Mouse (Mus musculus) lung, embryonic 14.5 days (tissue): ENCODE results near the gene Rfpl4. TPM values are rescaled to one million over a fixed set of nuclear protein-coding genes. Genes with fewer than 3 reads are reported as not detected.

Experiments
- ATAC-seq: fragments of 200-750 bp; cut with Nextera tagmentation; 2 replicates; pipeline ENCODE4 v1.8.0; 2017; ENCODE audit warnings: mild to moderate bottlenecking, moderate TSS enrichment, moderate library complexity; ENCODE audit not compliant: insufficient read depth
- DNase-seq: peaks from one replicate; pipeline ENCODE4 v3.0.0-alpha.2; 2015
- H3K27ac ChIP-seq: fragments of 300-500 bp; sonication (generic); 2 replicates; pipeline ENCODE4 v1.5.1; 2014; ENCODE audit warnings: low read depth, mild to moderate bottlenecking, moderate library complexity
- H3K27me3 ChIP-seq: fragments of 300-500 bp; sonication (generic); 2 replicates; pipeline ENCODE4 v1.6.1; 2014; ENCODE audit warnings: low read length, control low read depth; ENCODE audit not compliant: insufficient read depth
- H3K36me3 ChIP-seq: fragments of 300-500 bp; sonication (generic); 2 replicates; pipeline ENCODE4 v1.6.1; 2014; ENCODE audit warnings: control low read depth; ENCODE audit not compliant: insufficient read depth
- H3K4me1 ChIP-seq: fragments of 300-500 bp; sonication (generic); 2 replicates; pipeline ENCODE4 v1.6.1; 2014; ENCODE audit warnings: antibody characterized with exemption, control low read depth; ENCODE audit not compliant: insufficient read depth
- H3K4me2 ChIP-seq: fragments of 300-500 bp; sonication (generic); 2 replicates; pipeline ENCODE4 v1.6.1; 2014; ENCODE audit warnings: mild to moderate bottlenecking
- H3K4me3 ChIP-seq: fragments of 300-500 bp; sonication (generic); 2 replicates; pipeline ENCODE4 v1.5.1; 2014; ENCODE audit warnings: low read depth, low read length
- H3K9ac ChIP-seq: fragments of 300-500 bp; sonication (generic); 2 replicates; pipeline ENCODE4 v1.6.1; 2014
- H3K9me3 ChIP-seq: fragments of 300-500 bp; sonication (generic); 2 replicates; pipeline ENCODE4 v1.6.1; 2016; ENCODE audit warnings: low read depth, low read length, control low read depth
- CTCF ChIP-seq: IDR thresholded peaks from 2 replicates; pipeline ENCODE4 v1.5.1; 2016; ENCODE audit warnings: antibody characterized with exemption, low read depth
- WGBS: fragments of 180-500 bp; shearing (Covaris S2); extraction: QIAGEN DNeasy Blood & Tissue Kit; methylation state at CpG from one replicate; pipeline ENCODE4 v1.1.7; 2014; 5-methylcytosine and 5-hydroxymethylcytosine counted together
- microRNA-seq: library from miRNA; unstranded; fragments of <30 nt; microRNA quantifications from one replicate; pipeline ENCODE4, GENCODE M21; 2016; ENCODE audit warnings: borderline number of aligned reads
- polyA plus RNA-seq: library from polyadenylated mRNA; unstranded; fragments of >200 nt; fragmentation: Nextera tagmentation; extraction: Ambion mirVana; gene quantifications from 2 replicates; pipeline ENCODE4 v1.2.1, GENCODE M21; 2014

The Rfpl4 gene
- polyA plus RNA-seq, 1 experiment from 2014 or later = not detected

DNA sequence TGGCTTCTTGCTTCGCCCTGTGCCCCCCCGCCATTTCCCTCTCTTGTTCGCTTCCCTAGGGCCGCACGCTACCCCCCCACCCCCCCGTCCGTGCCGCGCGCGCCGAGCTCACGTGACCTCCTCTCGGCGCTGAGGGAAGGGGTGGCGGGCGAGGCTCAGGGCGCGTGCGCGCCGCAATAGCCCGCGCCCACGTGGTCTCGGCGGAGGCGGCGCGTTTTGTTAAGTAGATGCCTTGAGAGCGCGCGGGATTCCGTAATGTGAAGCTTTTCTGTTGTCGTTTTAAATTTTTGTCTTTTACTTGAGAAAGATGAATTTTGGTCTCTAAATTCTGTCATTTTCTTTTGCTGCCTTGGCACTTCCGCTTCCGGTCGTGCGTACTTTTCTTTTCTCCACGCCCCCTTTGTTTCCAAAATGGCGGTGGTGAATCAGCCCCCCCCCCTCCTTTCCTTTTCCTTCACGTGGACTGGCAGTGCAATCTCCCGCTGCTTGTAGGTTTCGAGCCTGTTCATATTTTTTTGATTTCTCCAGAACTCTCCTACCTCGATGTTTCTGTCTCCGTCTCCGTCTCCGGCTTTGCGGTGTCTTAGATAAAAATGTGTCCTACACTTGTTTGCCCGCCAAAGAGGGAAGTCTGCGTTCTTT is 54.3 kb downstream of the Rfpl4 start:
- H3K4me3 ChIP-seq = peak overlapping the region; percentile 75
- no peaks in the 10 kb centered on the region for H3K9me3 ChIP-seq
- peaks cover 12% of the 10 kb centered on the region for H3K27me3 ChIP-seq
- peak overlapping the region; percentile 86 for H3K4me2 ChIP-seq
- peaks cover 20% of the 10 kb centered on the region for H3K36me3 ChIP-seq
- H3K9ac ChIP-seq = peak overlapping the region; percentile 95
- DNase-seq (peak; percentile 93), ATAC-seq (peak; percentile 39)
- no peak for TF ChIP-seq CTCF
- H3K27ac ChIP-seq = peak overlapping the region; percentile 100
- under 1% methylated on average over 51 of the region's 51 CpGs for WGBS
- H3K4me1 ChIP-seq = 0 out of 2 replicates have a peak, but pooled peaks cover 2% of the 10 kb centered on the region

DNA sequence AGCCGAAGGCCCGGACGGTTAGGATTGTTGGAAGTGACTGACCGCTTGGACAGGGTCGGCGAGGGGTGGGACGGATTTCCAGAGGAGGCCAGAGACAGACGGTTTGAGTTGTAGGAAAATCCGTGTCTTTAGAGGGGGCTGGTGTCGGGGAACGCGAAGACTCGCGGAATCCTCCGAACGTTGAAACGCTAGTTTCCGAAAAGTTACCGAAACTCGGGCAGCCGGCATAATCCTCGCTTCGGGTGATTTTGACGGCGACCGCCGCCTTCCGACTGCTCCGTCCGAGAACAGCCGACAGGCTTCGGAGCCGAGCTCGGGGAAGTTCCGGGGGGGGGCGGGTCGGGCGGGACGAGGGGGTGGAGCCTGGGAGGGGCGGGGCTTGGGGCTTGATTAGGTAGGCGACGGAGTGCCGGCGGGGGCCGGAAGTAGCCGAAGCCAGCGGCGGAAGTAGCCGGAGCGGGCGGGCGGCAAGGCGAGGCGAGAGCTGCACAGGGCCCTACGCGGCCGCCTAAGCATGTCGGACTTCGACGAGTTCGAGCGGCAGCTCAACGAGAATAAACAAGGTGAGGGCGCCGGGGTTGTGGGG is 54.9 kb downstream of the Rfpl4 start, which contains the start of gene U2af2:
Gene U2af2 (plus strand): TSS at position 370 of the 586 bp plus-strand sequence.
- Histone ChIP-seq H3K4me1 (peaks cover 8% of the 10 kb centered on the region; the same call in 1 of the 2 replicates), H3K27me3 (peaks cover 18% of the 10 kb centered on the region), H3K36me3 (peaks cover 14% of the 10 kb centered on the region), H3K9ac (peak within 1 kb of the TSS; percentile 95), H3K4me3 (peak within 1 kb of the TSS; percentile 75), H3K9me3 (no peaks in the 10 kb centered on the region), H3K4me2 (peak within 1 kb of the TSS; percentile 86), H3K27ac (peak within 1 kb of the TSS; percentile 100)
- WGBS = under 1% methylated on average over 58 of the region's 65 CpGs
- no peak for TF ChIP-seq CTCF
- DNase-seq = peak; percentile 94
- peak; percentile 81 for ATAC-seq

DNA sequence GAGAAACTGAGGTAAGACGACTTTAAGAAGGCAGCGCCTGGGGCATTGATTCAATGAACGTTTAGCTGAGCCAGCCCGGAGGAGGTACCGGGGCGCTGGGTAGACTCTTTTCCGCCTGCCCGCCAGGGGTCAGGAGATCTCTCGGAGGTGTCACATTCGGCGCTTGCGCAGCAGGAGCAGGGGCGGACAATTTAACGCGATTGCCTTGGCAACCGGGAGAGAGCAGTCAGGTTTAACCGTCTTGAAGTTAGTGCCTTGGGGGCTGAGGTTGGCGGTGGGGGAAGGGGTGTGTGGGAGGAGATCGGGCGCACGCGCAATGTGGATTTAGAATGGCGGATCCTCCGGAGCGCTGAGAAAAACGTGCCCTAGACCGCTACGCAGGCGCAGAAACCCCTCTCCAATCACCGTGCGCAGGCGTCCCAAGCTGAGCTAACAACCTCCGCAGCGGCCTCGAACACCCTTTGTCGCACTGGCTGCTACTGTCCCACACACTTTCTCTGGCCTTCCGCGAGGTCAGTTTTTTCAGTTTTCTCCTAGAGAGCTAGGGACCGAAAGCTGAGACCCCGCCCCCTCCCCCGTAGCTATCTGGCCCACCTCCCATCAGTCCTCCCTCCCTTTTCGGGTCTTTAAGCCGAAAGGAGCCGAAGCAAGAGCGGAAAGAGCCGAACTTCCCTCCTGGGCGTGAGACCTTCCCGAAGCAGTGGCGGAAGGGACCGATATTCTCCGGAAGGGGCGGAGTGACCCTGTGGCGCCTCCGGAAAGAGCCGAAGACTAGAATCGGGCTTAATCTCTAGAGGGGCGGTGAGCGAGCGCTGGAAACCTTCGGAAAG is 55.6 kb downstream of the Rfpl4 start:
- Histone ChIP-seq H3K36me3 (peaks cover 6% of the 10 kb centered on the region), H3K4me3 (peak overlapping the region; percentile 75), H3K9ac (peak overlapping the region; percentile 95), H3K4me1 (peaks cover 10% of the 10 kb centered on the region; the same call in 1 of the 2 replicates), H3K27me3 (peaks cover 25% of the 10 kb centered on the region), H3K27ac (peak overlapping the region; percentile 100), H3K9me3 (no peaks in the 10 kb centered on the region), H3K4me2 (peak overlapping the region; percentile 86)
- peak; percentile 100 for DNase-seq
- peak; percentile 76 for TF ChIP-seq CTCF
- WGBS = under 1% methylated on average over 59 of the region's 60 CpGs
- ATAC-seq = peak; percentile 92

DNA sequence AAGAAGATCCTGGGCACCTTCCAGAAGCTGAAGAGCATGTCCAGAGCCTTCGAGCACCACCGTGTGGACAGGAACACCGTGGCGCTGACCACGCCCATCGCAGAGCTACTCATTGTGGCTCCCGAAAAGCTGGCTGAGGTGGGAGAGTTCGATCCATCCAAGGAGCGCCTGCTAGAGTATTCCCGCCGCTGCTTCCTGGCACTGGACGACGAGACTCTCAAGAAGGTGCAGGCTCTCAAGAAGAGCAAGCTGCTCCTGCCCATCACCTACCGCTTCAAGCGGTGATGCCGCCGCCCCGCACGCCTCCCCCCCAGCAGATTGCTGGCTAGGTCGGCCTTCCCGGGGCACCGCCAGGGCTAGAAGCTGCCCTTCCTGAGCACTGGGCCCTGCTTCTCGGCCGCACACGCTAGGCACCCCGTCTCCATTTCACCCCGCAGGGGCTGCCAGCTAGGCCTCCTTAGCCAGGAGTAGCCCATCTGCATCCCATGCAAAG is 56.5 kb downstream of the Rfpl4 start:
- Histone ChIP-seq H3K36me3 (0 out of 2 replicates have a peak, but pooled peaks cover 2% of the 10 kb centered on the region), H3K9me3 (no peaks in the 10 kb centered on the region), H3K9ac (peak overlapping the region; percentile 95), H3K27me3 (peaks cover 34% of the 10 kb centered on the region), H3K4me1 (peaks cover 10% of the 10 kb centered on the region; the same call in 1 of the 2 replicates), H3K4me2 (peak overlapping the region; percentile 86), H3K27ac (peak overlapping the region; percentile 100), H3K4me3 (peak overlapping the region; percentile 75)
- ATAC-seq (peak; percentile 9; the same call in 1 of the 2 replicates), DNase-seq (peak; percentile 94)
- TF ChIP-seq CTCF = peak; percentile 81
- WGBS = 2% methylated on average over 27 of the region's 27 CpGs

Small RNA genes within 50 kb of the gene (microRNA-seq; reads per million reads assigned to microRNA genes)
- not detected for gene Gm26217

Other genes with a start within 250 kb of the Rfpl4 start
- 5.8 and 6.1 TPM in 2 replicates for gene Isoc2b, start 246.7 kb downstream of the Rfpl4 start, polyA plus RNA-seq
- 0.88 and 0.91 TPM in 2 replicates for gene Isoc2a, start 239.8 kb downstream of the Rfpl4 start, polyA plus RNA-seq
- not detected in 2 replicates for gene Gm36210, start 210.4 kb downstream of the Rfpl4 start, polyA plus RNA-seq
- 4.2 and 4.3 TPM in 2 replicates for gene Zfp628, start 201.7 kb downstream of the Rfpl4 start, polyA plus RNA-seq
- 1.4 and 2.3 TPM in 2 replicates for gene Nat14, start 194.9 kb downstream of the Rfpl4 start, polyA plus RNA-seq
- 2.1 and 2.2 TPM in 2 replicates for gene Ssc5d, start 191.2 kb downstream of the Rfpl4 start, polyA plus RNA-seq
- 0.13 and 0.46 TPM in 2 replicates for gene Sbk2, start 152.5 kb downstream of the Rfpl4 start, polyA plus RNA-seq
- 0.76 and 0.87 TPM in 2 replicates for gene Sbk3, start 145.8 kb downstream of the Rfpl4 start, polyA plus RNA-seq
- 35.1 and 35.9 TPM in 2 replicates for gene Zfp579, start 120.8 kb downstream of the Rfpl4 start, polyA plus RNA-seq
- gene Zfp524, start 102.5 kb downstream of the Rfpl4 start, polyA plus RNA-seq = 13.6 and 13.8 TPM in 2 replicates
- 41.9 and 46.4 TPM in 2 replicates for gene Fiz1, start 102.3 kb downstream of the Rfpl4 start, polyA plus RNA-seq
- gene Gm44973, start 101.5 kb downstream of the Rfpl4 start, polyA plus RNA-seq = 0.74 TPM in 1 of 2 replicates, not detected in the other
- 7.4 TPM in 2 replicates for gene Zfp865, start 96.6 kb downstream of the Rfpl4 start, polyA plus RNA-seq
- gene Ccdc106, start 96.4 kb downstream of the Rfpl4 start, polyA plus RNA-seq = 5.6 and 6.0 TPM in 2 replicates
- gene 4632433K11Rik, start 82.8 kb downstream of the Rfpl4 start, polyA plus RNA-seq = not detected in 2 replicates
- gene Zfp784, start 78.5 kb downstream of the Rfpl4 start, polyA plus RNA-seq = 4.2 and 4.6 TPM in 2 replicates
- gene Zfp580, start 65.4 kb downstream of the Rfpl4 start, polyA plus RNA-seq = 44.5 and 45.1 TPM in 2 replicates
- 145 and 162 TPM in 2 replicates for gene U2af2, start 54.8 kb downstream of the Rfpl4 start, polyA plus RNA-seq
- gene Epn1, start 36.7 kb downstream of the Rfpl4 start, polyA plus RNA-seq = 76.0 and 77.9 TPM in 2 replicates
- 0.31 and 0.61 TPM in 2 replicates for gene Rasl2-9, start 9.0 kb upstream of the Rfpl4 start, polyA plus RNA-seq
- 0.03 TPM in 1 of 2 replicates, not detected in the other for gene Vmn1r55, start 32.7 kb upstream of the Rfpl4 start, polyA plus RNA-seq
- not detected in 2 replicates for gene Vmn1r56, start 79.8 kb upstream of the Rfpl4 start, polyA plus RNA-seq
- gene Vmn1r57, start 101.5 kb upstream of the Rfpl4 start, polyA plus RNA-seq = not detected in 2 replicates
- not detected in 2 replicates for gene Gm5065, start 233.6 kb upstream of the Rfpl4 start, polyA plus RNA-seq
- not detected in 2 replicates for gene Nlrp2, start 234.1 kb upstream of the Rfpl4 start, polyA plus RNA-seq